Mouse (Mus musculus) forebrain, embryonic 16.5 days (tissue): ENCODE data around the gene Cygb. TPM values are rescaled to one million over a fixed set of nuclear protein-coding genes. Genes with fewer than 3 reads are reported as not detected.
A peak's percentile ranks its signal among the peaks of the same experiment; 100 is the strongest.
"Not testable (repeated sequence)": the region's sequence is repeated elsewhere in the genome, so short reads cannot be mapped to it uniquely, and the experiment has no call there.

Experiments
- ATAC-seq: fragments of 200-750 bp; cut with Nextera tagmentation; 2 replicates; pipeline ENCODE4 v1.8.0; 2017; ENCODE audit warnings: mild to moderate bottlenecking, moderate library complexity
- H3K27ac ChIP-seq: fragments of 300-500 bp; sonication (generic); 2 replicates; pipeline ENCODE4 v1.5.1; 2014; ENCODE audit warnings: low read length, control low read depth
- H3K27me3 ChIP-seq: fragments of 300-500 bp; sonication (generic); replicated peaks from 2 replicates; pipeline ENCODE4 v1.6.1; 2014; ENCODE audit warnings: low read length; ENCODE audit not compliant: control insufficient read depth, insufficient read depth
- H3K36me3 ChIP-seq: fragments of 300-500 bp; sonication (generic); 2 replicates; pipeline ENCODE4 v1.6.1; 2014; ENCODE audit not compliant: control insufficient read depth, insufficient read depth
- H3K4me1 ChIP-seq: fragments of 300-500 bp; sonication (generic); replicated peaks from 2 replicates; pipeline ENCODE4 v1.6.1; 2014; ENCODE audit warnings: low read length; ENCODE audit not compliant: control insufficient read depth, insufficient read depth
- H3K4me2 ChIP-seq: fragments of 300-500 bp; sonication (generic); 2 replicates; pipeline ENCODE4 v1.6.1; 2014; ENCODE audit warnings: mild to moderate bottlenecking, low read length, control low read depth
- H3K4me3 ChIP-seq: fragments of 300-500 bp; sonication (generic); replicated peaks from 2 replicates; pipeline ENCODE4 v1.5.1; 2014; ENCODE audit warnings: mild to moderate bottlenecking, low read length, control low read depth
- H3K9ac ChIP-seq: fragments of 300-500 bp; sonication (generic); replicated peaks from 2 replicates; pipeline ENCODE4 v1.6.1; 2014; ENCODE audit warnings: low read depth, low read length, control low read depth
- H3K9me3 ChIP-seq: fragments of 300-500 bp; sonication (generic); 2 replicates; pipeline ENCODE4 v1.6.1; 2016; ENCODE audit warnings: low read length; ENCODE audit not compliant: control insufficient read depth
- WGBS: fragments of 180-500 bp; shearing (Covaris S2); extraction: QIAGEN DNeasy Blood & Tissue Kit; methylation state at CpG from one replicate; pipeline ENCODE4 v1.1.7; 2014; 5-methylcytosine and 5-hydroxymethylcytosine counted together
- polyA plus RNA-seq: library from polyadenylated mRNA; unstranded; fragments of >200 nt; fragmentation: Nextera tagmentation; extraction: Ambion mirVana; gene quantifications from 2 replicates; pipeline ENCODE4 v1.2.1, GENCODE M21; 2015

Gene Cygb
- polyA plus RNA-seq, 1 experiment from 2014 or later = 16.6 TPM

DNA sequence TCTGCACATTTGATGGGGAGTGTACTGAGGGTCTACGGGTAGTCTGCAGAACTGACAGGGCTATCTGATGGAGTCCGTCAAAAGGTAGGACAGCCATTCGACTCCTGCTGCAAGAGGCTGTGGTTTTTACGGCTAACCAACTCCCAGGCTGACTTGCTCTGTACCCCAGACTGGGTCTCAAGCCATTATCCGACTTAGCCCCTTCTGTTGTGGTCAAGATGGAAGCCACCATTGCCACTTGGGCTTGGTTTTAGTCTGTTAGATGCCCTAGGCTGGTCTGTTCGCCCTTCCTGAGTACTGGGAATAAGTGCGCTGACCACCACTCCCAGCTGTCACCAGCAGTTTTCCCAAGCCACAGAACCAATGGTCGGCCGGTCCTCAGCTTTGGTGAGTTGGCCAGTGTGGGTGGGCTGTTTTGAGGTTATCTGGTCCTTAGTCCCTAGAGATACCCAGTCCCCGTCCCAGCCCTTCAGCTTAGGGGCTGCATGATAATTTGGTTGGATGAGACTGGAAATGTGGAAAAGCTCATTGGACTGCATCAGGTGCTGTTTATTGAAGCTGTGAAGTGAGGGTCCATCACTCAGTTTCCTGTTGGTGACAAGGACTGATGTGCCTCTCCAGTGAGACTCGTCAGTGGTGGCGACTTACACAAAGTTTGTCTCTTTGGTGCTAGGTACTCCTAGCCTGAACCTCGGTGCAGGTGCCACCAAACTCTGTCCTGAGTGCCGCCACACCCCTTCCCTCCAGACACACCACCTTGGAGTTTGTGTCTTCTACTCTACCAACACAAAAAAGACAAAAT is 22.3 kb upstream of the Cygb start:
- Histone ChIP-seq H3K4me2 (no peak overlapping the region), H3K4me1 (peaks cover 20% of the 10 kb centered on the region), H3K36me3 (peaks cover 26% of the 10 kb centered on the region), H3K27me3 (no peaks in the 10 kb centered on the region), H3K27ac (no peak overlapping the region), H3K4me3 (no peak overlapping the region), H3K9me3 (no peaks in the 10 kb centered on the region), H3K9ac (no peak overlapping the region)
- no peak for ATAC-seq
- 89% methylated on average over 14 of the region's 14 CpGs for WGBS

DNA sequence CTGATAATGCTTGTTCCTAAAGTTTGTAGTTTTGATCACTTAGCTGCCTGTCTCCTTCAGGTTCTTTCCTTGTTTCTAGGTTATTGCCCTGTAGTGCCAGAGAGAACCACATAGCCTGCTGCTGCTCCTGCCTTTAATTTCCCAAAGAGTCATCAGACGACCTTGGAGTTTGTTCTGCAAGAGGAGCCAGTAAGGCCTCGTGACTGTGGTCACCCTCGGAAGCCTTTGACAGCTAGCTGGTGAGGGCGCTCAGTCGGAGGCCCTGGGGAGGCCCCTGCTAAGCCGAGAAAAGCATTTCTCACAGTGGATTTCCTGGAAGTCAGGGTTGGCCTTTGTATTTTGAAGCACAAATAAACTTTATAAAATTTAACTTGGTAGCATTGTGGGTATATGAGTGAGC is 21.3 kb upstream of the Cygb start:
- Histone ChIP-seq H3K36me3 (peaks cover 26% of the 10 kb centered on the region), H3K4me1 (peaks cover 27% of the 10 kb centered on the region)
- not testable (repeated sequence) for H3K4me3 ChIP-seq, H3K9ac ChIP-seq, ATAC-seq, H3K27me3 ChIP-seq, H3K4me2 ChIP-seq, H3K9me3 ChIP-seq, H3K27ac ChIP-seq
- 81% methylated on average over 6 of the region's 6 CpGs for WGBS

DNA sequence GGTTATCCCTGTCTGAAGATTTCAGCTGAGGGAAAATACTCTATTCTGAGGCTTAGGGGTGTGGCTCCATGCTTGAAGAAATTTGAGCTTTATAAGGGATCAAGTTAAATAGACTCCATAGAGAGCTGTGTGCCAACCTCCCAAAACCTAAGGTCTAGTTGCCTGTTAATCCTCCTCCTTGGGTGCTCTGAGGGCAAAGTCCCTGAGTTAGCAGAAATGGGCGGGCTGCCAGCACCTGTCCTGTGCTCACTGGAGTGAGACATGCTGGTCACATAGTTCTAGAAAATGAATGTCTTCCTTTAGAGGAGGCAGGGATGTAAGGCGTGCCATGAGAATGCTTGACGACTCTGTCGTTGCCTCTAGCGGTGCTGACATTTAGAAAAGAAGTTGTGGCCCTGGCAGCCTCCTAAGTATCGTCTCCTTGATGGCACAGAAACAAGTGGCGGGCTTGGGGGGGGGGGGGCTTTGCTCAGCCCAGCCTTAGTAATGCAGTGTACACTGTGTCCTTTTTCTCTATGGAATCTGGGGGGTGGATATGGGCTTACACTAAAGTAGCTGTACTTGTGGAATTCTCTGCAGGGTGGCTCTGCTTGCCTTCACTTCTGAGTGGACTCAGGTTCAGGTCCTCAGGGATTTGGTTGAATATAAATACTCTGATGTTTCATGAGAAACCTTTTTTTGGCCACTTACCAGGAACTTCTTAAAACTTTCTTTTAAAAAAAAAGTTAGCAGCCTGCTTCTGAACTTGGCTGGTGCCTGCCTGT is 20.7 kb upstream of the Cygb start:
- Histone ChIP-seq H3K27ac (no peak overlapping the region), H3K4me1 (peaks cover 30% of the 10 kb centered on the region), H3K9ac (no peak overlapping the region), H3K9me3 (no peaks in the 10 kb centered on the region), H3K27me3 (no peaks in the 10 kb centered on the region), H3K36me3 (peaks cover 26% of the 10 kb centered on the region), H3K4me3 (no peak overlapping the region), H3K4me2 (no peak overlapping the region)
- no peak for ATAC-seq
- WGBS = 66% methylated on average over 7 of the region's 7 CpGs

DNA sequence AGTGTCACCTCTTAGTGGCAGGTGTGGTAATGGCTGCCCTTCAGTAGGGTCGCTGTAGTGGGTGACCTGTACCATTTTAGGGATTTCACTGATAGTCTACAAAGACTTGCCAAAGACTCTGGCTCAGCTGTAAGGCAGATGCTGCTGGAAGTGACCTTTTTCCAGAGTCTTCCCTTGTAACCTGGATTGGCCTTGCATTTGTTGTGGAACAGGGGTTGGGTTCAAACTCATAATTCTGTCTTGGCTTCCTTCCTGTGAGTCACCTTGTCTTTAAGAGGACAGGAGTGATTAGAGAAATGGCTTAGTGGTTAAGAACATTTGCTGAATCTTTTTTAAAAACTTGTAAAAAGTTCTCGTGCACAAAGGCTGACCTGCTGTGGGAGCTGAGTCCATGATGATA is 19.3 kb upstream of the Cygb start:
- Histone ChIP-seq H3K27me3 (no peaks in the 10 kb centered on the region), H3K9ac (no peak overlapping the region), H3K27ac (no peak overlapping the region), H3K36me3 (peaks cover 26% of the 10 kb centered on the region), H3K4me2 (no peak overlapping the region), H3K4me3 (no peak overlapping the region), H3K4me1 (peaks cover 32% of the 10 kb centered on the region), H3K9me3 (no peaks in the 10 kb centered on the region)
- no peak for ATAC-seq
- WGBS = 91% methylated on average over 2 of the region's 2 CpGs

DNA sequence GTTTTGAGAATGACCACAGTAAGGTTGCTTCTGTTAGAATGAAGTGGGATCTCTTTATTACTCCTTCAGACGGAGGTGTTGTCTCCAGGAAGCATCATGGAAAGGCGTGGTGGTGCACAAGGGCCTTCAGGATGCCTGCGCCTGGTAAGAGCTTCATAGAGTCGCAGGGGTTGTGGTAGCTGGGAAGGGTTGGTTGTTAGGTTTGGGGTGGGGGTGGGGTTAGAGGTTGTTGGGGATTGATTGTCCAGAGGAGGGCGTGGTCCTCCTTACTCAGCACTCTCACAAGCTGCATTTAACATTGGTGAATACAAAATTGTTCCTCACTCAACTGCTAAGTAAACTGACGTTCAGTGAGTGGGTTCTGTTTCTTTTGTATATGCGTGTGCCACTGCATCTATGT is 18.5 kb upstream of the Cygb start:
- Histone ChIP-seq H3K9ac (peak overlapping the region; percentile 88), H3K9me3 (no peaks in the 10 kb centered on the region), H3K4me3 (peak overlapping the region; percentile 86), H3K4me2 (peak overlapping the region; percentile 91), H3K27ac (no peak overlapping the region), H3K4me1 (peaks cover 32% of the 10 kb centered on the region), H3K36me3 (peaks cover 26% of the 10 kb centered on the region), H3K27me3 (no peaks in the 10 kb centered on the region)
- ATAC-seq = no peak
- WGBS = 17% methylated on average over 7 of the region's 7 CpGs

DNA sequence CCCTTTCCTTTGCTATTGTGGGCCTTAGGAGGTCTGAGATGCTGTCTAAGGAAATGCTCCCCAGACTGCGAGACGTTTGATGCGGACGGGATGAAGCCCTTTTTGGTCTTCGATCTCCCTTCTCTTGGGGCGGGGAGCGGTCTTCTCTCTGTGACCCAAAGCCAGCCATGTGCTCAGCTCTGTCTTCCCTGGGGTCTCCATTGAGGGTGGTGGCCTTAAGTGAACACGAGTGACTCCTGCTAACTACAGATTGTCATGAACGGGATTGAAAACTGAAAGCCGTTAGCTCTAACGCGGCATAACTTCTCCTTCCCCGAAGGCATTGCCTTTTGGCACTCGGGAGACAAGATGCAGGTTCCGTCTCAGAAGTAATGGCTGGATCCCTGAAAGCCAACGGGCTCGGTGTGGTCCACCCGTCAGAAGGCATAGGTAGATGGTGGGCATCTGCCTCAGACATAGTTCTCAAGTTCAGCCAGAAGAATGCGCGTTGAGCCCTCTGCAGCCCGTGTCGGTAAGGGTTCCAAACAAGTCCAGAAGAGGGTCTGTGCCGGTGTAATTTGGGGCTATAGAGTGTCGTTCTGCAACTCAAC is 17.8 kb upstream of the Cygb start:
- Histone ChIP-seq H3K9ac (peak overlapping the region; percentile 88), H3K36me3 (peaks cover 26% of the 10 kb centered on the region), H3K4me2 (peak overlapping the region; percentile 91), H3K4me3 (peak overlapping the region; percentile 86), H3K27ac (peak overlapping the region; percentile 65), H3K27me3 (no peaks in the 10 kb centered on the region), H3K9me3 (no peaks in the 10 kb centered on the region), H3K4me1 (peaks cover 32% of the 10 kb centered on the region)
- no peak for ATAC-seq
- under 1% methylated on average over 24 of the region's 24 CpGs for WGBS

DNA sequence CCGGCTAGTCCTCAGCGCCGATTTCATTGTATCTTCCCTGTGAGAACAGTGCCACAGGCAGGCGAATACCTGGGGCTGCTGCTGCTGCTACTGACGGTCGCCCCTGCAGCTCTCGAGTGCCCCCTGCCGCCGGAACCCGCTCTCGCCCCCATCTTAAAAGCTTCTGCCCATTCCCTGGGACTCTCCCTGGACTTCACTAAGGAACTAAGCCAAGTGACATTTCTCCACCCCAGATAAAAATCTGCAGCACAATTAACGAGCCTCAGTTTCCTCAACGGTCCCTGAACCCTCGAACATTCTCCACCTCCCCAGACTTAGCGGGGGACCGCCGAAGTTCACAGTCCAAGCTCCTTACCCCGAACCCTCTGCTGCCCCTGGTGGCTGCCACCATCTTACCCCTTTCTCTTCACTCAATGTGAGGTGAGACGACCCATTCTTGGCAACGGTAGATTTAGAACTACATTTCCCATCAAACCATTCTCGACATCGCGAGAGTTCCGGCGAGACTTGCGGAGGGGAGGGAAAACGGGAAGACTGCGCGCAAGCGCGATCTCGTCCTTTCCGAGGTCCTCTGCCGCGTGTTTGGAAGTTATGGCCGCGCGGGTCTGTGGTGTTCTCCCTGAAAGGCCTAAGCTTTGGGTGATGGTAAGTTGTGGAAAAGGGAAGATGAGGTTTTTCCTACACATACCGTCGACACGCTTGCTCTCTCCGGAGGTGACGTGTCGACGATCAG is 17.2 kb upstream of the Cygb start:
- Histone ChIP-seq H3K27ac (peak overlapping the region; percentile 65), H3K4me2 (peak overlapping the region; percentile 91), H3K36me3 (peaks cover 23% of the 10 kb centered on the region), H3K4me3 (peak overlapping the region; percentile 86), H3K9me3 (no peaks in the 10 kb centered on the region), H3K9ac (peak overlapping the region; percentile 88), H3K27me3 (no peaks in the 10 kb centered on the region), H3K4me1 (peaks cover 32% of the 10 kb centered on the region)
- WGBS = 1% methylated on average over 45 of the region's 45 CpGs
- ATAC-seq = peak; percentile 92

DNA sequence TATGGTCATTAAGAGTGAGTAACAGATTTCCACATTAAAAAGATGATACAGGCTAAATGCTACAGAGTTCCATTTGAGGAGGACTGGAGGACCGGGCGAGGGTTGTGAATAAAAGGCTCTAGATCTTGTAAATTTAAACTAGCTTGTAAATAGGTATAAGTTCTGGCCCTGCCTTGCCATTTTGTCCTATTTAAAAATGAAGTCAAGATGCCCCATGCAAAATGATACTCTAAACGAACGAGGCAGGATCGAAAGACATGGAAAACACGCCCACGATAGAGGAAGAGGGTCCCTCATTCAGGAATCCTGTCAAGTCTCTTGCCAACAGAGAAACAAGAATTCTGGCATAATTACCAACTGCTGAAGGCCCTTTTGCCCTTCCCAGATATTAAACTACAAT is 16.3 kb upstream of the Cygb start:
- no peak overlapping the region for H3K27ac ChIP-seq
- ATAC-seq = no peak
- H3K4me3 ChIP-seq = no peak overlapping the region; the same call in 1 of the 2 replicates
- peaks cover 17% of the 10 kb centered on the region for H3K36me3 ChIP-seq
- no peak overlapping the region for H3K9ac ChIP-seq
- H3K27me3 ChIP-seq = no peaks in the 10 kb centered on the region
- H3K9me3 ChIP-seq = no peaks in the 10 kb centered on the region
- peaks cover 32% of the 10 kb centered on the region for H3K4me1 ChIP-seq
- 74% methylated on average over 7 of the region's 7 CpGs for WGBS
- no peak overlapping the region; the same call in 1 of the 2 replicates for H3K4me2 ChIP-seq
